Mouse (Mus musculus): ENCODE data around the gene Pilrb1.
A peak's percentile ranks its signal among the peaks of the same experiment; 100 is the strongest.

DNA sequence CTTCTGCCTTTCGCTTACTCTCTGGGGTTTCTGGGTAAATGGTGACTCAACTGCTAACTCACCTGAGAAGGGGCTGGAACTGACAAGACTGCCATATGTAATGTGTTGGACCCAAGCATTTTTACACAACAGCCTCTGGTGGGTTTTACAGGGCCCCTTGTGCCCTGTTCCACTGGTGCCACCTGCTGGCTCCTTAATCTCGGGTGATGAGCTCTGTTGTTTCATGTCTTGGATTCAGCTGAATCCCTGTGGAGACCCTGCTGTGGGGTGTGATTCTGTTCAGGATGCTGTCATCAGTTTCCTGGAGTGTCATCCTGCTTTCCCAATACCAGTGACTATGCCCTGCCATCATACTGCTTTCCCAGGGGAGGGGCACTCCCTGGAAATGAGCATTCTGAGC, 20.0 kb upstream of the Pilrb1 start:
- TF ChIP-seq CTCF (IDR thresholded peaks at IDR 0.05; ENCODE audit: low read depth, low read length), result peak; percentile 55; the same call in 1 of the 2 replicates
- TF ChIP-seq POLR2A (IDR thresholded peaks at IDR 0.05; ENCODE audit: extremely low read depth, insufficient read depth, low read length), result no peak

Measured in liver, adult 2 months (tissue).